Mouse (Mus musculus): Measurements from ENCODE around the gene Sema4b.

- TF ChIP-seq POLR2A (IDR thresholded peaks at IDR 0.05; ENCODE audit: insufficient read depth, low read depth, low read length), result no peak
- TF ChIP-seq CTCF (IDR thresholded peaks at IDR 0.05), result no peak
These were observed 66.2 kb downstream of the Sema4b start for GRCm38 (mm10) chr7:80252886-80253285.
